Mouse (Mus musculus) cerebellum, adult 2 months (tissue): ENCODE measurements around the gene Hsf5.

Experiments used
- CTCF ChIP-seq: fragments of 200-500 bp; IDR thresholded peaks from 2 replicates; pipeline ENCODE4 v1.5.1; 2011; ENCODE audit warnings: low read depth, mild to moderate bottlenecking, control low read depth, low read length, moderate library complexity, borderline replicate concordance; ENCODE audit not compliant: insufficient read depth
- POLR2A ChIP-seq: fragments of 200-500 bp; IDR thresholded peaks from 2 replicates; pipeline ENCODE4 v1.6.1; 2011; ENCODE audit warnings: low read length, control low read depth, borderline replicate concordance; ENCODE audit not compliant: insufficient read depth

DNA sequence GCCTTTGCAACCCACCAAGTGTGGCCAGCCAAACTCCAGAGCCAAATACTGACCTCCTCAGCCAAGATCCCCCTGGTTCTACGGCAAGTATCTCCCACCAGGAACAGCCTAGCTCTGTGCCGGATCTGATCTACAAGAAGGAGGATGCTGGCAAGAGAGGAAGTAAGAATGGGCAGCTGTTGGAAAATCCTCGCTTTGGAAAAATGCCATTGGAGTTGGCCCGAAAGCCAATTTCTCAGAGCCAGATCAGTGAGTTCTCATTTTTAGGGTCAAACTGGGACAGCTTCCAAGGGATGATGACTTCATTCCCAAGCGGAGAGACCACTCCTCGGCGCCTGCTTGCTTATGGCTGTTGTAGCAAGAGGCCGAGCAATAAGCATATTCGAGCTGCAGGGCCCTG lies 5.4 kb upstream of the Hsf5 start:
- TF ChIP-seq CTCF, result no peak
- TF ChIP-seq POLR2A, result no peak
